Mouse (Mus musculus) layer of hippocampus, postnatal 14 days (tissue): ENCODE measurements at regions not wholly inside any gene's neighbourhood (a gene's known extent, or its start where the extent isn't known, plus 50 kb on each side); places are given as distances from the start of the nearest gene placed in this dataset.

Experiments used
- DNase-seq, 2 experiments: peaks; one replicate each; pipeline ENCODE4 v3.0.0; 2021 to 2022; ENCODE audit warnings: low spot score in 2 of 2, mixed read lengths in 1 of 2

GRCm38 (mm10) chr12:95553129-95553528 lies 138.9 kb upstream of the Flrt2 start:
- no peak for DNase-seq

DNA sequence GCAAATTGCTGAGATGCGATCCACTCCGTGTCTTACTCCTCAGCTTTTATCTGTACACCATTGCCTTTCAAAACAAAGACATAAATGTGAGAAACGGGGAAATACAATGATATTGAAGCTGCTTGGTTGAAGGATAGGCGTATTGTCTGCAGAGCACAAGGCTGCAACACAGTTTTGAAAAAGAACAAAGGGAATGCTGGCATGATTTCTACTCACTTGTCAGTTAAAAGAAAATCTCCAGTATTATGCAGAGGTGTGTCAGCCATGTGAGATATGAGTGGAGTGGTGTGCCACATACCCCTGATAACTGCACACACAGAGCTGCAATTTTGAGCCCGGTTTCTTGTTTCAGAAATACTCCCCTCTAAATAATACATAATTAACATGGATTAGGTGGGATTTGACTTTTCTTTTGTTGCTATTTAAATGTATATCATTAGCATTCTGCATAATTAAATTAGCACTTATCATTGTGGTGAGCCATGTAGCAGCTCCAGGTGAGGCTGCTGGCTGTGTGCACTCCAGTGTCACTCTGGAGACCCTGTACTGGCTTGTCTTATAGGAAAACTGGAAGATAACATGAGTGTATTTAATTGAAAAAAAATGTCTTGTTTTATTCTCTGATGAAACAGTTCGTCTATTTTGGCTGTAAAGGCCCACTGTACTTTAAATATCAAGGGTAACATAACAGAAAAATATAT lies 133.2 kb upstream of the Flrt2 start:
- no peak for DNase-seq

- no peak for DNase-seq
Observed at GRCm38 (mm10) chr12:95563431-95563830, 128.6 kb upstream of the Flrt2 start.

- no peak for DNase-seq
Observed at GRCm38 (mm10) chr12:95576772-95577171, 115.3 kb upstream of the Flrt2 start.

DNA sequence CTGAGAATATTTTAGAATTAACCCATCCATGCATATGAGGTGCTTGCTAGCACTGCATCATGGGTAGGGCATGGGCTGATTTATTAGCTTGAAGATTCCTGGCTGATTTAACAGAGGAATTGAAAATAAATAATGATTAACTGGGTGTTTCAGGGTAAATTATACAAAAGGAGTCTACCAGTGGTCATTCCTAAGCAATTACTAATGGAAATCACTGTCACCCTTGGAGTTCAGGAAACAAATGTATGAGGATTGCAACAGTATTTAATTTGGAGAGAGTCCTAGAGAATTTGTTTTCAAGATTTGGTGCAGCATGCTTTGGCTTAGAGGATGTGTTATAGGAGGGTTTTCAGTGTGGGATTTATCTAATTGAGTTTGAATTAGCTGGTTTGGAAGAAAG lies 103.0 kb upstream of the Flrt2 start:
- DNase-seq, result no peak

DNA sequence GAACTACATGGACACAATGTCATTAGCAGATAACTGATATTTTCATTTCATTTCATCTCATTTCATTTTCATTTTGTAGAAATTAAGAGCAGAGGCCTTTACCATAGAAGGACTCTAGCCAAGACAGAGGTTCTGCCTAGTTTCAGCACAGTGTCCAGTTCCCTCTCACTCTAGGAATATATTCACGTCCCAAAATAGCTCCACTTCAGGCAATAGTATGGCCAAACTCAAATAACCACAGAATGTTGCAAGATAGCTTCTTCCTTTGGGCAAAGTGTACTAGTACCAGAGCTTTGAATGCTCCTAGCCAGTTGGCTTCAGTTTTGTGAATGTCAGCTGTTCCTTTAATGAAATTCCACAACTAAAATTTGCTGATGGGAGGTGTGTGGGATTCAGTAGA lies 72.7 kb upstream of the Flrt2 start:
- peak in 1 of 2 experiments; percentile 9 for DNase-seq

DNA sequence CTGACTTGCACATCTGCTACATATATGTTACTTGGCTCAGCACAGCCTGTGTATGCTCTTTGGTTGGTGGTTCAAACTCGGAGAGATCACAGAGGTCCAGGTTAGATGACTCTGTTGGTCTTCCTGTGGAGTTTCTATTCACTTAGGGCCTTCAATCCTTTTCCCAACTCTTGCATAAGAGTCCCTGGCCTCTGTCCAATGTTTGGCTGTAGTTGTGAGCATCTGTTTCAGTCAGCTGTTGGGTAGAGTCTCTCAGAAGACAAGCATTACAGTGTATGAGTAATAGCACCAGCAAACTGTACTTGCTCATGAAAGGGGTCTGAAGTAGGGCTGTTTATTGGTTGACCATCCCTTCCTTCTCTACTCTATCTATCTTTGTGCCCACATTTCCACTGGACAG lies 61.0 kb upstream of the Flrt2 start:
- peak in 1 of 2 experiments; percentile 8 for DNase-seq

DNA sequence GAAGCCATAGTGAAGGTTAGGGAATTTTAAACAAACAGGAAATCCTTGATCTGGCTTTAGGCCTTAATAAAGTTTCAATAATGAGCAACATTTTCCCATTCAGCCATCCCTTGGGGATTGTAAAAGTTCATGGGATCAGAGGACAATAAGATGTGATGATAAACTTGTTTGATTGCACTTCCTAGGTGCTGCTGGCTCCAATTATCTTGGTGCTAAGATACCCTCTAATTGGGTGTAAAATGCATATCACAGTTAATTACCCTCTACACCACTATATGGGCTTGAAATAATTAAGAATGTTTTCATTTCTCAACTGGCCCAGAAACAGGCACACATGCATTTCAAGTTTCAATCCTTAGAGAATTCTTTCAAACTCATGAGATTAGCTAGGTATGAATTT lies 55.4 kb upstream of the Flrt2 start:
- DNase-seq, result no peak

- no peak for DNase-seq
Observed at GRCm38 (mm10) chr12:95639892-95640291, 52.1 kb upstream of the Flrt2 start.

- no peak for DNase-seq
Observed at GRCm38 (mm10) chr12:95641628-95642027, 50.4 kb upstream of the Flrt2 start.
